Mouse (Mus musculus) midbrain, embryonic 11.5 days (tissue): ENCODE results near the gene Brk1. TPM values are rescaled to one million over a fixed set of nuclear protein-coding genes. Genes with fewer than 3 reads are reported as not detected.

ENCODE experiments used
- ATAC-seq: fragments of 200-750 bp; cut with Nextera tagmentation; 2 replicates; pipeline ENCODE4 v1.8.0; 2017; ENCODE audit warnings: moderate TSS enrichment, moderate library complexity; ENCODE audit not compliant: low FRiP score
- DNase-seq: peaks from one replicate; pipeline ENCODE4 v3.0.0; 2015; ENCODE audit warnings: low spot score; ENCODE audit errors: missing footprints
- H3K27ac ChIP-seq: fragments of 300-500 bp; sonication (generic); 2 replicates; pipeline ENCODE4 v1.5.1; 2014; ENCODE audit warnings: low read depth, low read length
- H3K27me3 ChIP-seq: fragments of 300-500 bp; sonication (generic); 2 replicates; pipeline ENCODE4 v1.6.1; 2014; ENCODE audit warnings: mild to moderate bottlenecking, low read length, moderate library complexity, mixed read lengths; ENCODE audit not compliant: control insufficient read depth, insufficient read depth
- H3K36me3 ChIP-seq: fragments of 300-500 bp; sonication (generic); 2 replicates; pipeline ENCODE4 v1.6.1; 2014; ENCODE audit warnings: mild to moderate bottlenecking, low read length, moderate library complexity, mixed read lengths; ENCODE audit not compliant: control insufficient read depth, insufficient read depth
- H3K4me1 ChIP-seq: fragments of 300-500 bp; sonication (generic); 2 replicates; pipeline ENCODE4 v1.6.1; 2014; ENCODE audit warnings: low read length; ENCODE audit not compliant: control insufficient read depth, insufficient read depth
- H3K4me2 ChIP-seq: fragments of 300-500 bp; sonication (generic); 2 replicates; pipeline ENCODE4 v1.6.1; 2014; ENCODE audit warnings: mild to moderate bottlenecking, moderate library complexity
- H3K4me3 ChIP-seq: fragments of 300-500 bp; sonication (generic); 2 replicates; pipeline ENCODE4 v1.5.1; 2014; ENCODE audit warnings: low read depth, low read length
- H3K9ac ChIP-seq: fragments of 300-500 bp; sonication (generic); 2 replicates; pipeline ENCODE4 v1.6.1; 2014; ENCODE audit warnings: low read length
- H3K9me3 ChIP-seq: fragments of 300-500 bp; sonication (generic); 2 replicates; pipeline ENCODE4 v1.6.1; 2016; ENCODE audit warnings: low read length; ENCODE audit not compliant: control insufficient read depth
- WGBS: fragments of 180-500 bp; shearing (Covaris S2); extraction: QIAGEN DNeasy Blood & Tissue Kit; methylation state at CpG from one replicate; pipeline ENCODE4 v1.1.7; 2014; 5-methylcytosine and 5-hydroxymethylcytosine counted together
- polyA plus RNA-seq: library from polyadenylated mRNA; unstranded; fragments of >200 nt; fragmentation: Nextera tagmentation; extraction: Ambion mirVana; gene quantifications from 2 replicates; pipeline ENCODE4 v1.2.1, GENCODE M21; 2014

Gene Brk1
- polyA plus RNA-seq, 1 experiment from 2014 or later = 232 TPM

GRCm38 (mm10) chr6:113614152-113614551 lies 9.6 kb downstream of the Brk1 start:
- Histone ChIP-seq H3K27me3 (no peaks in the 10 kb centered on the region), H3K36me3 (peaks cover 22% of the 10 kb centered on the region), H3K4me3 (no peak overlapping the region), H3K9ac (no peak overlapping the region), H3K4me2 (no peak overlapping the region), H3K27ac (no peak overlapping the region), H3K4me1 (no peaks in the 10 kb centered on the region), H3K9me3 (no peaks in the 10 kb centered on the region)
- DNase-seq = no peak
- ATAC-seq = no peak
- WGBS = 95% methylated on average over 7 of the region's 7 CpGs

- Histone ChIP-seq H3K9ac (no peak overlapping the region), H3K36me3 (peaks cover 22% of the 10 kb centered on the region), H3K9me3 (no peaks in the 10 kb centered on the region), H3K4me2 (no peak overlapping the region), H3K4me1 (no peaks in the 10 kb centered on the region), H3K27me3 (no peaks in the 10 kb centered on the region), H3K27ac (no peak overlapping the region), H3K4me3 (no peak overlapping the region)
- DNase-seq (no peak), ATAC-seq (no peak)
- WGBS = 96% methylated on average over 8 of the region's 8 CpGs
Measured at GRCm38 (mm10) chr6:113614997-113615396, 10.4 kb downstream of the Brk1 start.

DNA sequence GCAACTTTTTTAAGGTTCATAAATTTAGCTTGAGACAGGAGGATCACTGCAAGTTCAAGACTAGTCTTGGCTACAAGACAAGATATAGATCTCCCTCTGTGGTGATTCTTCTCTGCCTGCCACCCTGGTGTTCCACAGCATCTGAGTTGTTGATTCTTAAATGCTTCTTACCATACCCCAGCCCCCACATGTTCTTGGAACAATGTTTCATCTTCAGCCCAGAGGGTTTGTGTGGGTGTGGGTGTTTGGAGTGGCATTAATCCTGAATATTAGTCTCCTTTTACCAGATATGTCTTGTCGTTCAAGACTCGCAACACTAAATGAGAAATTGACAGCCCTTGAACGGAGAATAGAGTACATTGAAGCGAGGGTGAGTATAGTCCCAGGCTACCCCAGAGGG lies 10.9 kb downstream of the Brk1 start:
- Histone ChIP-seq H3K9me3 (no peaks in the 10 kb centered on the region), H3K9ac (no peak overlapping the region), H3K4me3 (no peak overlapping the region), H3K27ac (no peak overlapping the region), H3K36me3 (peaks cover 22% of the 10 kb centered on the region), H3K4me2 (no peak overlapping the region), H3K27me3 (no peaks in the 10 kb centered on the region), H3K4me1 (no peaks in the 10 kb centered on the region)
- no peak for ATAC-seq
- no peak for DNase-seq
- WGBS = 94% methylated on average over 4 of the region's 4 CpGs

GRCm38 (mm10) chr6:113623386-113623785 lies 18.8 kb downstream of the Brk1 start:
- peaks cover 3% of the 10 kb centered on the region; the same call in 1 of the 2 replicates for H3K36me3 ChIP-seq
- H3K27ac ChIP-seq = no peak overlapping the region
- DNase-seq (no peak), ATAC-seq (peak; percentile 28)
- peaks cover 13% of the 10 kb centered on the region for H3K4me1 ChIP-seq
- WGBS = 67% methylated on average over 5 of the region's 5 CpGs
- H3K9ac ChIP-seq = no peak overlapping the region
- peak overlapping the region; percentile 85 for H3K4me2 ChIP-seq
- H3K27me3 ChIP-seq = no peaks in the 10 kb centered on the region
- H3K9me3 ChIP-seq = no peaks in the 10 kb centered on the region
- H3K4me3 ChIP-seq = peak overlapping the region; percentile 77

DNA sequence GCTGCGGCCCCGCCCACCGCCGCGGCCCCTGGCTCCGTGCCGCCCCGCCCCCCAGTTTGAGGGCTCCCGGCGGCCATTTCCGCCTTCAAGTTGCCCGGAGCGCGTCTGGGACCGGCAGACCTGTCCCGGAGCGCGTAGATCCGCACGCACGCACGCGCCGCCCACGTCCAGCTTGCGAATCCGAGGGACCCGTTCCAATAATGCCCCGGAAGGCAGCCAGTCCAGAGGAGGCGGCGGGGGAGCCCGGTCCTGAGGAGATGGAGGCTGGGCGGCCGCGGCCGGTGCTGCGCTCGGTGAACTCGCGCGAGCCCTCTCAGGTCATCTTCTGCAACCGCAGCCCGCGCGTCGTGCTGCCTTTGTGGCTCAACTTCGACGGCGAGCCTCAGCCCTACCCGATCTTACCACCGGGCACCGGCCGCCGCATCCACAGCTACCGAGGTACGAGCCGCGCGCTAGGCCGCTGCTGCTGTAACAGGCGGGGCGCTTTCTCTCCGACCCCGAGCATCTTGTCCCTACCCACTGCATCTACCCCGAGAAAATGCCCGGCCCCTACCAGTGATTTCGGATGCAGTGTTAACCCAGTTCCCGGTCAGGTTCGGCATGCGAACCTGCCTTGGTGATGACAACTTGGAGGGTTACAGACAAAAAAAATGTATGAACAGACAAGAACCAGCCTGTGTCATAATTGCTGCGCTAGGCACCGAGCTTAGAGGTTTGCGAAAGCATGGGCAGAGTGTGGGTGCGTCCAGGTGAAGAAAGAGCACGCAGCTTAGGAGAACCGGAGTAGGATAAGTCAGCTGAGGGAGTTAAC lies 19.6 kb downstream of the Brk1 start, which contains the start of gene Vhl:
Gene Vhl (plus strand): TSS at position 19 of the 811 bp plus-strand sequence.
- H3K9me3 ChIP-seq = no peaks in the 10 kb centered on the region
- H3K27me3 ChIP-seq = no peaks in the 10 kb centered on the region
- peak within 1 kb of the TSS; percentile 85 for H3K4me2 ChIP-seq
- H3K4me1 ChIP-seq = peaks cover 13% of the 10 kb centered on the region
- peak within 1 kb of the TSS; percentile 61 for H3K27ac ChIP-seq
- DNase-seq (peak; percentile 98), ATAC-seq (peak; percentile 92)
- WGBS = under 1% methylated on average over 75 of the region's 76 CpGs
- H3K9ac ChIP-seq = peak within 1 kb of the TSS; percentile 90
- H3K4me3 ChIP-seq = peak within 1 kb of the TSS; percentile 77
- peaks cover 5% of the 10 kb centered on the region; the same call in 1 of the 2 replicates for H3K36me3 ChIP-seq

DNA sequence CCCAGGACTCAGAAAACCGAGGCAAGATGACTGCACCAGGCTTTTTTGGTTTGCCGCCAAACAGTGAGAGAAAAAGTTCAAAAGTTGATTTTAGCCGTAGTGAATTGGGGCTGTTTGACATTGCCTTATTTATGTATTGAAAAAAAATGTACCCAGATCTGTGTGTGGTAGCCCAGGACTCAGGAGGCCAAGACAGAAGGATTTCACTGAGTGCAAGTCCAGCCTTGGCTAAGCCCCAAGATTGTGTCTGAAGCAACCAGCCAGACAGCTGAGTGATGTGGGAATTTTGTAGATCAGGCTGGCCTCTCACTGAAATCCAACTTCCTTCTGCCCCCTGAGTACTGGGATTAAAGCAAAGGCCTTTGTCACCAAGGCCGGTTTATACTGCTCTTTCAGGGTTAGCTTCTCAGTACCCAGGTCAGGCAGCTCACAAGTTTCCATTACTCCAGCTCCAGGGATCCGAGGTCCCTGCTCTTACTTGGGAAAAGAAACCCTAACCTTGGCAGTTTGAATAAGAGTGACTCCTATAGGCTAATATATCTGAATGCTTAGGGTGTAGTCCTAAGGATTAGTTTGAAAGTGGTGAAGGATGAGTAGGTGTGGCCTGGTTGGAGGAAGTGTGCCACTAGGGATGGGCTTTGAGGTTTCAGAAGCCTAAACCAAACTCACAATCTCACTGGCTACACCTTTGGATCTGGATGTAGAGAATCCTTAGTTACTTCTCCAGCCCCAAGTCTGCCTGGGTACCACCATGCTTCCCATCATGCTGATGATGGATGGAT lies 20.6 kb downstream of the Brk1 start:
- Histone ChIP-seq H3K9me3 (no peaks in the 10 kb centered on the region), H3K27ac (no peak overlapping the region), H3K4me2 (peak overlapping the region; percentile 85), H3K9ac (peak overlapping the region; percentile 90), H3K4me3 (peak overlapping the region; percentile 77), H3K36me3 (peaks cover 9% of the 10 kb centered on the region; the same call in 1 of the 2 replicates), H3K4me1 (peaks cover 13% of the 10 kb centered on the region), H3K27me3 (no peaks in the 10 kb centered on the region)
- ATAC-seq = no peak
- WGBS = 57% methylated on average over 5 of the region's 5 CpGs
- peak; percentile 85 for DNase-seq

- peaks cover 11% of the 10 kb centered on the region; the same call in 1 of the 2 replicates for H3K36me3 ChIP-seq
- ATAC-seq (no peak), DNase-seq (no peak)
- no peak overlapping the region for H3K27ac ChIP-seq
- H3K27me3 ChIP-seq = no peaks in the 10 kb centered on the region
- no peak overlapping the region for H3K4me2 ChIP-seq
- peaks cover 5% of the 10 kb centered on the region for H3K4me1 ChIP-seq
- H3K9me3 ChIP-seq = no peaks in the 10 kb centered on the region
- H3K4me3 ChIP-seq = no peak overlapping the region
- WGBS = 81% methylated on average over 5 of the region's 5 CpGs
- H3K9ac ChIP-seq = no peak overlapping the region
Measured at GRCm38 (mm10) chr6:113630322-113630721, 25.8 kb downstream of the Brk1 start.

GRCm38 (mm10) chr6:113632863-113633262 lies 28.3 kb downstream of the Brk1 start:
- no peaks in the 10 kb centered on the region for H3K9me3 ChIP-seq
- WGBS = 95% methylated on average over 4 of the region's 4 CpGs
- 0 out of 2 replicates have a peak, but pooled peaks have one; percentile 27 for ATAC-seq

More at GRCm38 (mm10) chr6:113632863-113633262, 28.3 kb downstream of the Brk1 start:
- no peak overlapping the region for H3K27ac ChIP-seq
- DNase-seq = no peak
- no peak overlapping the region for H3K4me2 ChIP-seq
- no peak overlapping the region for H3K9ac ChIP-seq
- H3K36me3 ChIP-seq = peaks cover 10% of the 10 kb centered on the region; the same call in 1 of the 2 replicates
- H3K27me3 ChIP-seq = no peaks in the 10 kb centered on the region
- H3K4me3 ChIP-seq = no peak overlapping the region
- H3K4me1 ChIP-seq = no peaks in the 10 kb centered on the region
